Mouse (Mus musculus) cerebellum, adult 11-12 months (tissue): ENCODE measurements around the gene Shroom2.
"Not testable (repeated sequence)": the region's sequence is repeated elsewhere in the genome, so short reads cannot be mapped to it uniquely, and the experiment has no call there.

ENCODE experiments used
- DNase-seq: peaks from one replicate; pipeline ENCODE4 v3.0.0; 2022

Shroom2 gene

DNA sequence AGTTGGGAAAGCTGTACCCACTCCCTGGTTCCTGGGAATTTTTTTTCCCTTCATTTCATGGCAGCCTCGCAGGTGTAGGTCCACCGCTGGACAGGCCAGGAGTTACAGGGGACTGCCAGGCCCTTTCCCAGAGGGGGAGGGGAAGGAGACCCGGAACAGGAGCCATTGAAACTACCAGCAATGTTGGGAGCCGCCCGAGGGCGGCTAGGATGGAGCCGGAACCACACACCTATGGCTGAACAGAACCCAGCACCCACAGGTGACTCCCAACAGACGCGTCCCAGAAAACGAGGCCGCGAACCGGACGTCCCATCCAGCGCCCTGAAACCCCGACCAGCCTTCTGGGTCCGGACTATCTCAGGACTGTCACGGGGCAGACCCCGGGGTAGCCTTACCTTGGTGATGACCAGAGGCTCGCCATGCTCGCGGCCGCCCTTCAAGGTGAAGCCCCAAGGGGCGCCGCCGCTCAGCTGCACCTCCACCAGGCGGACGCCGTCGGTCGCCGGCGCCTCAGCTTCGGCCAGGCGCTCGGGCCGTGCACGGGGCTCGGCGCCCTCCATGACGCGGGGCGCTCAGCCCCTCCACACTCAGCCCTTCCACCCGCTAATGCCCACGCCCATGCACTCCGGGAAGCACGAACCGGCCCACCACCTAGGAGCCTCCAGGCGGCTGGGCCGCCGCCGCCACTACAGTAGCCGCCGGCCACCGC lies at the start of gene Shroom2:
TSS of gene Shroom2 (minus strand) at position 575 of the 709 bp plus-strand sequence.
- DNase-seq = no peak

DNA sequence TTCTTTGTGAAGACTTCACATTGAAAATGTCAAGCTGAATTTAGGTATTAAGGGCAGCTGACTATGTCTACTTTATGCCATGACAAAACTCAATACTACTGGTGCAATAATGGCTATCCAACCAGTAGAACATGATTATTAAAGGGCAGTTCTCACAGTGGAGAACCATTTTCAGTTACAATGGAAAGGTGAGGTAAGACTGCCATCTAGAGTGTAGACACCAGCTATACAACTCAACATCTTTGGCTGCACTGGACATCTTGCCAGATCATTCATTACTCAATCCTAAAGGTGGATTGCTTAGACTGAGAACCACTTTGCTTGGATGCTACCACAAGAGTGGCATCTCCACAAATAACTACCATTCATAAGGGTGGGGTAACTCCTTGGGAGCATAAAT lies 49.7 kb upstream of the Shroom2 start:
- DNase-seq = no peak

- DNase-seq = no peak
Observed at GRCm38 (mm10) chrX:152813339-152813738, 44.1 kb upstream of the Shroom2 start.

GRCm38 (mm10) chrX:152805317-152805716 lies 36.1 kb upstream of the Shroom2 start:
- no peak for DNase-seq

DNA sequence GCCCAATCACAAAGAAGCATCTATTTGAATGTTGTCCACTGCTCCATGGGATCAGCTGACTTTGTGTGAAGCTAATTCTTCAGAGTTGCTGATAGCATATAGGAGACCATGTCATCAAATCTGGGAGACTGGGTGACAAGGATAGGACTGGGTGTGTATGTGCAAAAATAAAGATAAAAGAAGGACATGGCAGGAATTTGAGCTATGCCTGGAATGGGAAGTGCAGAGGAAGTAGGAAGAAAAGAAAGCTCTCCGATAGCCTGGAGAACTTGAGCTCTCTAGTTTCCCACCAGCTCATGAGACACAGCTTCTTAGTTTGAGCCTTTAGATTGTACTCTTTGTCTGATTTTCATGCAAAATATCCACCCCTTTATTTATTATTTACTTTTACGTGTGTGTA lies 19.3 kb upstream of the Shroom2 start:
- no peak for DNase-seq

GRCm38 (mm10) chrX:152788129-152788528 lies 18.9 kb upstream of the Shroom2 start:
- DNase-seq = no peak

- no peak for DNase-seq
Observed at GRCm38 (mm10) chrX:152781720-152782403, 12.6 kb upstream of the Shroom2 start, which contains the start of gene Gpr143. Gene Gpr143 (plus strand): TSS chrX:152781921.

DNA sequence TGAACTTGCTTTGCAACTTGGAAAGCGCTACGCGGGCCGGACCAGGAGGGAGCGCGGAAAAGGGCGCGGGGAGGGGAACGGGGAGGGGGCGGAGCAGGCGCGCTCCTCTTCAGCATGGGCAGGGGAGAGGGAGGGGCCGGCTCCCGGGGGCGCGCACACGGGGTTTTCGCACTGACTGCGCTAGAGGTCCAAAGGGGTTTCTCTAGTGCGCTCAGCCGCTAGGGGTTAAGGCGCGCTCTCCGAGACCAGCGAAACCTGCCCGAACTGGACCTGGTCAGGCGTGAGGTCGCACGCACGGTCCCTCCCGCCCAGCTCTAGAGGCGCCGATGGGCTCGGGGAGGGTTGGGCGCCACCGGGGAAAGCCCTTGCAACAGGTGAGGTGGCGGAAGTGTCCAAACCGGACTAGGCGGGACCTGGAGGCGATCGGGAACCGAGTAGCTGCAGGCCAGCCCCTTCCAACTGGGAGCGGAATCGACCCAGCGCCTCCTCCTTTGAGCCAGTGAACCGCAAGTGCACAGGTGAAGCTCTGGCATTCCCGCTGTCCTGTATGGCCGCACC lies 414 bp upstream of the Shroom2 start:
- no peak for DNase-seq

DNA sequence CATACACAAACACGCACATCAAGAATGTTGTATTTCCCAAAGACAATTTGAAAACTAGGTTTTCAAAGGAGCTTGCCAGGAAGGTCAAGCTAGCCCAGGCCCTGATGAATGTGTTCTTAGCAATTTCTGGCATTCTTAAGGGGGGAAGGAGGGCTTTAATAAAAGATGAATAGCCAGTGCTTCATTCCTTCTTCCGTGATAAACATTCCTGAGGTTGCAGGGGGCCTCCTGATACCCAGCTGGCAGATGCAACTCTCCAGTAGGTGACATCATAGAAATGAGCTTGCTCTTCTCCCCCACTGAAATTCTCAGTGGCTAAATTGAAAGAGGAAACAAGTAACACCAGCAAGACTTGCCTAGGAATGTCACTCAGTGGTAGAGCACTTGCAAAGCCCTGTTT lies 5.1 kb downstream of the Shroom2 start:
- no peak for DNase-seq

DNA sequence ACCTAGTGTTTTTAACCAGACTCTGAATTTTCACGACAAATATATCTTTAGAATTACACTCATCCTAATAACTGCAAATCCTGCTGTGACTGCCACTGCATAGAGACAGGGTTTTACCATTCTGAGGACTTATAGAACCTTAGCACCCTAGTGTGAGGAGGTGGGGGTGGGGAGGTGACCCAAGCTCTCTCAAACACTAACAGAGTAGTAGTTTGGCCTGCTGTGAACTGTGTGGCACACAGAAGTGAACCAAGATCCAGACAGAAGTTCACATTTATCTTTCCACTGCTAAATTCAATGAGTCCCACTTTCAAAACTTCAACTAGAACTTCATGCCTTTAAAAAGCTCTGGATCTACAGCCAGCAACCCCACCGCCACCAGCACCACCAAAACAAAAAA lies 6.4 kb downstream of the Shroom2 start:
- DNase-seq = no peak

DNA sequence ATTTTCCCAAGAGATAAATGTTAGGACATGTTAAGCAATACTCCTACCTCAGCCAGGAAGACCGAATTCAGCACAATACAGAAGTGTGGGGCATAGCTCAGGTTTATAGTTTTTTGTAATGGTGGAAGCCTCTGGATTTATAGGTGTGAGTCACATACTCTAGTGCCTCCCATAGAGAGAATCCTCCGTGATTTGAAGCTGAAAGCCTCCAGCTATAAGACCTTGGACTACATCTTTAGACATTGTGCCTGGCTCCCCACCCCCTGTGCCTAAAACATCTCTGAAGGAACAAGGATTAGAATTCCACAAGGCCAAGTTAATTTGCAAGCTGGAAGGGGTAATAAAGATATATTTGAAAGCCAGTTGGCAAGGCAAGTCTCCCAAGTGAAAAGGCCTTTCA lies 6.8 kb downstream of the Shroom2 start:
- DNase-seq = no peak

GRCm38 (mm10) chrX:152756293-152756692 lies 13.0 kb downstream of the Shroom2 start:
- no peak for DNase-seq

DNA sequence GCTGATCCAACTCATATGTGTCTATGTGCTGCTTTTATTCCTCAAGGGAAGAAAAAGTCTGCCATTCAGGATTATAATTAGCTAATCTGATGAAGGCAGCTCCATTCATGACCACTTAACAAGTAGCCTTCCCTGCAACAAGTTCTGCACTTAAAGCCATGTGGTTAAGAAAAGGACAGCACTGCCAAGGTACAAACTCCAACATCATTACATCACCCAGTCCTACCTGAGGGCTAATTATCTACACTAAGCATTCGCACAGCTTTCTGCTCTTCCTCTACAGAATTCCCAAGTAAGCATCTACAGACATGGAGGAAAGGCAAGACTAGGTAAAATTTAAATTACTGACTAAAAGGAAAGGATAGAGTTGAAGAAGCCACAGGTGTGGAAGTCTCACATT lies 13.4 kb downstream of the Shroom2 start:
- DNase-seq = no peak

GRCm38 (mm10) chrX:152745925-152746324 lies 23.3 kb downstream of the Shroom2 start:
- no peak for DNase-seq

DNA sequence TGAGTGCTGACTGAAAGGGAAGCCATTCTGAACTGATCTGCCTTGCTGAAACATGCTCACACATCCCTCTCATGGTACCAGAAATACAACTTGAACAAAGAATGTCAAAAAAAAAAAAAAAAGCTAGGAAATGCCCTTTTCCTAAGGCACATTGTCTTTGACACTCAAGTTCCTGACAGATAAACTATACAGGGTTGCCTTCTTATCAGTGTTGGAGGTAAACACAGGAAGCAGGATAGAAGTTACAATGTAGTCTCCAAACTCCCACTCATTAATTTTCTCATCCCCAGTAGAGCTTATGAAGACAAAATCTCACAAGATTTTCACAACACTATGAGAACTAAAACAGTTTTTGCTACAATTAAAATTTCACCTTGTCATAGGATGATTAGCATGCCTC lies 25.6 kb downstream of the Shroom2 start:
- DNase-seq = no peak

DNA sequence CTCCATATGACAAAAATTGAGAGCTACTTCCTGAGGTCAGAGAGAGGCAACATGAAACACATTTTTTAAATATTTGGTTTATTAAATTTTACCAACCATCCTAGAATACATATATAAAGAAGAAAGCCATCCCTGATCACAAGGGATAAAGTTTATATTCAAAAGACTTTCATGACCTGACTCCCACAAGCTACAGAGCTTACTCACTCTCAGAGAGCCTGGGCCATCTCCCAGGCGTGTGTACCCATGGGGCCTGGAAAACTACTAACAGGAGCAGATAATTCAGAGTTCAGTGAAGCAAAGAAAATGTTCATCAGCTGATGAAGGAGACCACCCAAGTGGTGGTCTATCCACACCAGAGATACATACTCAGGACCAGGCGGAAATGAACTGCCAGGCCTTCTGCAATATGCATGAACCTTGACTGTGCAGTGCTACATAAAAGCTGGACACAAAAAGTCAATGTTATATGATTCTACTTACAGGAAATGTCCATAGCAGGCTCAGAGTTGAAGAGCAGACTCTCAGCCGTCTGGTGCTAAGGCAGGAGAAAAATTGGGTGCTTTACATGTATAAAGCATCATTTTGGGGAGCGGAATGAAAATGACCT lies 30.4 kb downstream of the Shroom2 start:
- no peak for DNase-seq

DNA sequence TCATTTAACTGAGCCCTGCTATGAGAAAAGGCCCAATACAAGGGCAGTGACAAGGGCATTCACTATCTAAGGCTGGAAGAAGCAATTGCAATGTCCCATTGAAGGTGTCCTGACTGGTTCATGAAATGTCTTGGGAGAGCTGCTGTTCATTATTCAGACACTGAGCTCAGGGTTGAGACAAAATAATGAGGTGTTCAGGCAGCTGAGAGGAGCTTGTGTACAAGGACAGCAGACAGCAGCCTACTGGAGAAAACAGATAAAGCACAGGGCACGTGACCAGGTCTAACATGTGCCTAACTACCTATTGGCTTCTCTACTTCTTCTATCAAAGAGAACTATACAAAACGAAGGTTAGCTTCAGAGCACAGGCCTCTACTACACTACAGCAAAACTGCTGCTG lies 31.1 kb downstream of the Shroom2 start:
- no peak for DNase-seq

DNA sequence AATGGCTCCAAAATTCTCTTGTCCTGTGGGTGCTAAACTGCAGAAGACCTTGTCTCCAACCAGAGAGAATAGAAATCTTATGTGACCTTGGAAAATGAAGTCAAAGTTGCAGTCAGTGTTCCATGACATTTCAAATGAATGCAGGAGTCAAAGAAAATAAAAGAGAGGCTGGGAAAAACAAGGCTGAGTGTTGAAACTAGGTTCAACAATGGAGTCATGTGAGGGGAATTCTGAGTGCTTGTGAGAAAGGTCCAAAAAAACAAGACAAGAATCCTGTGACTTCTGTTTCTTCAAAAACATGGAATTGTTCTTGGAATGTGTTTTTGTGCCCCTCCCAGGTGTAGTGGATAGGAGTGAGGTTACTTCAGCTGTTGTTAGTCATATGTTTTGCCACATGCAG lies 34.0 kb downstream of the Shroom2 start:
- no peak for DNase-seq

GRCm38 (mm10) chrX:152716693-152717092 lies 52.6 kb downstream of the Shroom2 start:
- no peak for DNase-seq

- DNase-seq = not testable (repeated sequence)
Observed at GRCm38 (mm10) chrX:152710715-152711114, 58.5 kb downstream of the Shroom2 start.

GRCm38 (mm10) chrX:152708359-152708758 lies 60.9 kb downstream of the Shroom2 start:
- DNase-seq = no peak

DNA sequence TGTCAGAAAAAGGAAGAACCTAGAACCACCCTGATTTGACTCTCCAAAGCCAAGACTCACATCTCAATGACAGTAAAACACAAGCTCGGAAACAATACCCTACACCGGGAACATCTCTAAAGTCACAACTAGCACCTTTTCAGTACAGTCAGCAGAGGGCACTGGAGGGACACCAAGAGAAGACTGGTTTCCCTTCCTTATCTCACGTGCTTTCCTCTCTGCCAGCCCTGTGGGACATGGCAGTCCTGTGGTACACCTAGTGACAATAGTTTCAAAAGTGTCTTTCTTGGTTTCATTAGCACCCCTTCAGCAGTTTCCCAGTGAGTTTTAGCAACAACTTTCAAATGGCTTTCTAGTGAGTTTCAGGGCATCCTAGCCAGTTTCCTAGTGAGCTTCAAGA lies 63.9 kb downstream of the Shroom2 start:
- no peak for DNase-seq

DNA sequence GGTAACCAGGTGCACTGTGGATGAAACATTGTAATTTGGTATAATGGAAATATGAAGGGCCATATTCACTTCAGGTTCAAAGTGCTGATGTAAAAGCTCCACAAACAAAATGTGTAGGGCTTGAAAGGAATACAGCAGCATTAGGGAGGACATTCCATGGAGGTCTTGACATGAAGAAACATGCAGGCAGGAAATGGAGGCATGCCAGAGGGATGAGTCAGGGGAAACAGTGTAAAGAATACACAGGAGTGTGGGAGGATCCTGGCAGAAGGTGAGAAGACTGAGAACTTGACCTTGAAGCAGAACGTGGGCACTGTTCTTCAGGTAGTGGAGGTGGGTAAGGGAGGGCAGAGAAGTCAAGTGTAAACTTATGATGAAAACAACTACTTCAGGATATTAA lies 65.6 kb downstream of the Shroom2 start:
- DNase-seq = no peak

DNA sequence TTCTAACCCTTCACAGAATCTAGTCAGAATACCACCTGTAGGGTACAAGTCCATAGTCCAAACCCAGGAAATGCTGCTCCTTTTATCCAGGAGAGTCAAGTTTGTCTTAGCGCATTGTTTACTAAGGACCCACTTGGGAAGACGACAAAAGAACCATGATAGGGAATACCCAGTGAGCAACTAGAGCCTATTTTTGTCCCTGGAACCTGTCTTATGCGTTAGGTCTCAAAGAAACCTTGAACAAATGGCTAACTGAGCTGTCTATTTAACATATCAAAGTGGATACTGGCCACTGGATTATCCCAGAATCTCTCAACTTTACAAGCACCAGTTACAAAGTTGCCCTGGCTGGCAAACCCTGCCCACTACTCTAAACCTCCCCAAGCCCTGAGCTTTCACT lies 67.6 kb downstream of the Shroom2 start:
- no peak for DNase-seq
